Mouse (Mus musculus): ENCODE data around the gene Cdkal1. TPM values are rescaled to one million over a fixed set of nuclear protein-coding genes. Genes with fewer than 3 reads are reported as not detected.

Gene Cdkal1
- total and polyA plus RNA-seq, 3 experiments, result 3.9 to 30.3 (median 29.9) TPM

- Histone ChIP-seq H3K36me3 (ENCODE audit: control insufficient read depth, insufficient read depth, low read length) (no peaks in the 10 kb centered on the region), H3K9ac (ENCODE audit: low read depth, low read length) (no peak overlapping the region), H3K79me2 (replicated peaks; ENCODE audit: control insufficient read depth, insufficient read depth, low read length) (no peaks in the 10 kb centered on the region), H3K27ac (no peak overlapping the region), H3K4me3 (no peak overlapping the region), H3K4me1 (ENCODE audit: control insufficient read depth, insufficient read depth, low read length) (no peaks in the 10 kb centered on the region), H3K27me3 (ENCODE audit: control insufficient read depth, insufficient read depth, low read length) (no peaks in the 10 kb centered on the region)
- intact Hi-C loops (cut with DNase I), result no loop called here
- TF ChIP-seq CTCF (IDR thresholded peaks at IDR 0.05), result no peak
- TF ChIP-seq POLR2A (IDR thresholded peaks at IDR 0.05; ENCODE audit: insufficient read depth, low read depth, low read length), result no peak
- no peak for TF ChIP-seq EP300 (IDR thresholded peaks at IDR 0.05; ENCODE audit: insufficient read depth, low read depth, low read length)
- DNase-seq, result no peak
- 87% methylated on average over 2 of the region's 2 CpGs for WGBS
Observed at GRCm38 (mm10) chr13:29437067-29437466, 418.4 kb downstream of the Cdkal1 start.

- no peak for DNase-seq
- intact Hi-C loops (cut with DNase I), result no loop called here
- no peaks in the 10 kb centered on the region for H3K79me2 ChIP-seq (replicated peaks; ENCODE audit: control insufficient read depth, insufficient read depth, low read length)
- no peak overlapping the region for H3K9ac ChIP-seq (ENCODE audit: low read depth, low read length)
- H3K27me3 ChIP-seq (ENCODE audit: control insufficient read depth, insufficient read depth, low read length), result no peaks in the 10 kb centered on the region
- H3K4me1 ChIP-seq (ENCODE audit: control insufficient read depth, insufficient read depth, low read length), result no peaks in the 10 kb centered on the region
- no peak overlapping the region for H3K4me3 ChIP-seq
- no peaks in the 10 kb centered on the region for H3K36me3 ChIP-seq (ENCODE audit: control insufficient read depth, insufficient read depth, low read length)
- 54% methylated on average over 4 of the region's 4 CpGs for WGBS
- TF ChIP-seq CTCF (IDR thresholded peaks at IDR 0.05) (no peak), POLR2A (IDR thresholded peaks at IDR 0.05; ENCODE audit: insufficient read depth, low read depth, low read length) (no peak), EP300 (IDR thresholded peaks at IDR 0.05; ENCODE audit: insufficient read depth, low read depth, low read length) (no peak)
- H3K27ac ChIP-seq, result no peak overlapping the region
Observed at GRCm38 (mm10) chr13:29434726-29435125, 420.7 kb downstream of the Cdkal1 start.

DNA sequence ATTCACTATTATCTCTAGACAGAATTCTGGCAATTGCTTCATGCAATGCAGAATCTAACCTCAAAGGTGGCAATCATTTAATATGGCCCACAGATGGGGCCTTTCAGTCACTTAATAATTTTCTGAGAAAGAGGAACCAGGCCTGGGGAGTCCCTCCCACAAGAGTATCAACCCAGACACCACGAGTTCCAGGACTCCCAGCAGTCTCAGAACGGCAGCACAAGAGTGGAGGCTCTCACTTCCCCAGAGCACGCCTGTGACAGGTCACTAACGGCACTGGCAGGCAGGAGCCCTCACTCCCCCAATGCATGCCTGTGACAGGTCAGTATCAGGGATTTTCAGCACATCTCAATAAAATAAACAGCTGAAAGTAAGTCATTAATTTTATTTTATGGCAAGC lies 424.6 kb downstream of the Cdkal1 start:
- H3K9ac ChIP-seq (ENCODE audit: low read depth, low read length), result no peak overlapping the region
- H3K79me2 ChIP-seq (replicated peaks; ENCODE audit: control insufficient read depth, insufficient read depth, low read length), result no peaks in the 10 kb centered on the region
- H3K4me3 ChIP-seq, result no peak overlapping the region
- WGBS, result 55% methylated on average over 4 of the region's 4 CpGs
- intact Hi-C loops (cut with DNase I), result no loop called here
- H3K27ac ChIP-seq, result no peak overlapping the region
- no peaks in the 10 kb centered on the region for H3K4me1 ChIP-seq (ENCODE audit: control insufficient read depth, insufficient read depth, low read length)
- no peaks in the 10 kb centered on the region for H3K27me3 ChIP-seq (ENCODE audit: control insufficient read depth, insufficient read depth, low read length)
- no peaks in the 10 kb centered on the region for H3K36me3 ChIP-seq (ENCODE audit: control insufficient read depth, insufficient read depth, low read length)
- no peak for DNase-seq
- TF ChIP-seq CTCF (IDR thresholded peaks at IDR 0.05) (no peak), EP300 (IDR thresholded peaks at IDR 0.05; ENCODE audit: insufficient read depth, low read depth, low read length) (no peak), POLR2A (IDR thresholded peaks at IDR 0.05; ENCODE audit: insufficient read depth, low read depth, low read length) (no peak)

DNA sequence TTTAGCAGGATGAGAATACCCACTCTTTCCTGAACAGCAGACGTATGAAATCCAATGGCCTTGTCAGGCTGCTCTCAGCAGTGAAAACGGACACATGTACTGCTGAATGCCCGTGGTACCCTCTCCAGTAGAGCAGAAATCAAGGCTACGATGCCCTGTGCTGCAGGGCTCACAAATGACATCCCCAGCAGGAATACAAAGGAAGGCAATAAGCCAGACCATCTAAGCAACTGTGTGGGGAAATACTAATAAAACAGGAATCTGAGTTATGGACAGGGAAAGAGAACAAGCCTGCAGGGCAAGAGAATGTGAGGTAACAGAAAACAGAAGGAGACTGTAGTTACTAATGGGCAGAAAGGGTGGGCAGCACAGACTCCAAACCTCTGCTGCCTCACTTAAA lies 425.6 kb downstream of the Cdkal1 start:
- Histone ChIP-seq H3K36me3 (ENCODE audit: control insufficient read depth, insufficient read depth, low read length) (no peaks in the 10 kb centered on the region), H3K4me3 (no peak overlapping the region), H3K9ac (ENCODE audit: low read depth, low read length) (no peak overlapping the region), H3K79me2 (replicated peaks; ENCODE audit: control insufficient read depth, insufficient read depth, low read length) (no peaks in the 10 kb centered on the region), H3K27ac (no peak overlapping the region), H3K27me3 (ENCODE audit: control insufficient read depth, insufficient read depth, low read length) (no peaks in the 10 kb centered on the region), H3K4me1 (ENCODE audit: control insufficient read depth, insufficient read depth, low read length) (no peaks in the 10 kb centered on the region)
- TF ChIP-seq POLR2A (IDR thresholded peaks at IDR 0.05; ENCODE audit: insufficient read depth, low read depth, low read length), result no peak
- TF ChIP-seq CTCF (IDR thresholded peaks at IDR 0.05), result no peak
- TF ChIP-seq EP300 (IDR thresholded peaks at IDR 0.05; ENCODE audit: insufficient read depth, low read depth, low read length), result no peak
- WGBS, result 88% methylated on average over 4 of the region's 4 CpGs
- DNase-seq, result no peak
- intact Hi-C loops (cut with DNase I), result no loop called here

DNA sequence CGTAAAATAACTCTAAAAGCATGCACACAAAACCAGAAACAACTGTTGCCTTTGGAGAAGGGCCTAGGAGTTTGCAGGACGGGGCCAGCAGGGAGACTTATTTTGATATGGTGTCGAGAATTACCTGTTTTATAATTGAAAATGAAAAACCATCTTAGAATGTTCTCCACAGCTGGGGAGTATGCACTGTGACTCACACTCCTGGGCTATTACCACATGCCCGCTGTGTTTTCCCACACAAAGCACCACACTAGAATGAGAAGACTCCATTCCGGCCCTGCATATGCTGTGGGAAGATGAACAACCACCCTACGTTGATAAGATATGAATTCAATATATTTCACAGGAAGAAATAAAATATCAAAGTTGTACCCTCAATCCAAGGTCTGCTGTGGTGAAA lies 426.3 kb downstream of the Cdkal1 start:
- H3K27ac ChIP-seq, result no peak overlapping the region
- no peaks in the 10 kb centered on the region for H3K36me3 ChIP-seq (ENCODE audit: control insufficient read depth, insufficient read depth, low read length)
- no peak for DNase-seq
- no peaks in the 10 kb centered on the region for H3K4me1 ChIP-seq (ENCODE audit: control insufficient read depth, insufficient read depth, low read length)
- intact Hi-C loops (cut with DNase I), result no loop called here
- no peaks in the 10 kb centered on the region for H3K27me3 ChIP-seq (ENCODE audit: control insufficient read depth, insufficient read depth, low read length)
- H3K9ac ChIP-seq (ENCODE audit: low read depth, low read length), result no peak overlapping the region
- no peaks in the 10 kb centered on the region for H3K79me2 ChIP-seq (replicated peaks; ENCODE audit: control insufficient read depth, insufficient read depth, low read length)
- TF ChIP-seq POLR2A (IDR thresholded peaks at IDR 0.05; ENCODE audit: insufficient read depth, low read depth, low read length) (no peak), CTCF (IDR thresholded peaks at IDR 0.05) (no peak), EP300 (IDR thresholded peaks at IDR 0.05; ENCODE audit: insufficient read depth, low read depth, low read length) (no peak)
- WGBS, result 93% methylated on average over 6 of the region's 6 CpGs
- H3K4me3 ChIP-seq, result no peak overlapping the region

GRCm38 (mm10) chr13:29416450-29417136 lies 438.9 kb downstream of the Cdkal1 start:
- Histone ChIP-seq H3K27me3 (ENCODE audit: control insufficient read depth, insufficient read depth, low read length) (no peaks in the 10 kb centered on the region), H3K9ac (ENCODE audit: low read depth, low read length) (no peak overlapping the region), H3K36me3 (ENCODE audit: control insufficient read depth, insufficient read depth, low read length) (peaks cover 8% of the 10 kb centered on the region), H3K79me2 (replicated peaks; ENCODE audit: control insufficient read depth, insufficient read depth, low read length) (no peaks in the 10 kb centered on the region), H3K4me1 (ENCODE audit: control insufficient read depth, insufficient read depth, low read length) (peaks cover 13% of the 10 kb centered on the region), H3K4me3 (no peak overlapping the region), H3K27ac (no peak overlapping the region)
- DNase-seq, result no peak
- WGBS, result 47% methylated on average over 8 of the region's 8 CpGs
- intact Hi-C loops (cut with DNase I), result loop anchor here (10.0 kb wide), 1 partner anchor 462 kb away; the partner anchor contains the start of gene Sox4
- TF ChIP-seq EP300 (IDR thresholded peaks at IDR 0.05; ENCODE audit: insufficient read depth, low read depth, low read length) (no peak), CTCF (IDR thresholded peaks at IDR 0.05) (no peak), POLR2A (IDR thresholded peaks at IDR 0.05; ENCODE audit: insufficient read depth, low read depth, low read length) (no peak)
